In genomic region chr11:117208151-117208673, GRCm38 (mm10) we compare ENCODE assay signal across 11 mouse cellular contexts. TPM values are rescaled to one million over a fixed set of nuclear protein-coding genes. Genes with fewer than 3 reads are reported as not detected.
DNase-seq lines count a peak whose midpoint lies in the region; ATAC-seq and TF ChIP-seq lines count a peak whose summit lies in the region.
"Had no signal": no experiment of that assay in that cellular context is flagged by ENCODE, and none has a peak within 500 bp of the region (broad histone marks: within the 10 kb centered on the region; RNA-seq: fewer than 3 reads in every experiment).

No protein-coding gene starts in this region.

- no peak overlapping the region for H3K9ac ChIP-seq in forebrain, embryonic 15.5 days (replicated peaks)
- H3K9ac ChIP-seq in forebrain, embryonic 11.5 days (ENCODE audit: low read length): no peak overlapping the region
- no peak overlapping the region; the same call in 1 of the 2 replicates for H3K9ac ChIP-seq in limb, embryonic 11.5 days (ENCODE audit: low read length)
- H3K9ac ChIP-seq: forebrain, embryonic 13.5 days; stomach, embryonic 15.5 days had no signal

- no peak overlapping the region for H3K4me3 ChIP-seq in forebrain, embryonic 15.5 days
- no peak overlapping the region for H3K4me3 ChIP-seq in forebrain, embryonic 11.5 days (ENCODE audit: low read depth, low read length)
- no peak overlapping the region for H3K4me3 ChIP-seq in limb, embryonic 11.5 days (ENCODE audit: low read depth, low read length)
- no peak overlapping the region for H3K4me3 ChIP-seq in thymus, adult 2 months (ENCODE audit: control insufficient read depth, insufficient read depth, low read length)
- H3K4me3 ChIP-seq: forebrain, embryonic 13.5 days; stomach, embryonic 15.5 days had no signal

- no peaks in the 10 kb centered on the region for H3K36me3 ChIP-seq in forebrain, embryonic 15.5 days
- H3K36me3 ChIP-seq in forebrain, embryonic 11.5 days (ENCODE audit: control insufficient read depth, insufficient read depth, low read length): no peaks in the 10 kb centered on the region
- H3K36me3 ChIP-seq in limb, embryonic 11.5 days (ENCODE audit: control insufficient read depth, insufficient read depth, low read length): no peaks in the 10 kb centered on the region
- H3K36me3 ChIP-seq in thymus, adult 2 months (ENCODE audit: control insufficient read depth, insufficient read depth, low read length): no peaks in the 10 kb centered on the region
- H3K36me3 ChIP-seq: stomach, embryonic 15.5 days had no signal

- H3K9me3 ChIP-seq in forebrain, embryonic 15.5 days: no peaks in the 10 kb centered on the region
- no peaks in the 10 kb centered on the region for H3K9me3 ChIP-seq in forebrain, embryonic 11.5 days (ENCODE audit: control insufficient read depth, low read length)
- no peaks in the 10 kb centered on the region for H3K9me3 ChIP-seq in limb, embryonic 11.5 days (ENCODE audit: control insufficient read depth, low read length)
- H3K9me3 ChIP-seq: forebrain, embryonic 13.5 days; stomach, embryonic 15.5 days had no signal

- TF ChIP-seq CTCF in thymus, adult 2 months (IDR thresholded peaks at IDR 0.05; ENCODE audit: borderline replicate concordance, control insufficient read depth, extremely low read depth, insufficient read depth, low read length, poor library complexity): no peak

- no peaks in the 10 kb centered on the region for H3K27me3 ChIP-seq in forebrain, embryonic 15.5 days
- H3K27me3 ChIP-seq in forebrain, embryonic 11.5 days (ENCODE audit: control insufficient read depth, insufficient read depth, low read length): no peaks in the 10 kb centered on the region
- no peaks in the 10 kb centered on the region for H3K27me3 ChIP-seq in limb, embryonic 11.5 days (ENCODE audit: control insufficient read depth, insufficient read depth, low read length)
- no peaks in the 10 kb centered on the region for H3K27me3 ChIP-seq in thymus, adult 2 months (ENCODE audit: control insufficient read depth, insufficient read depth, low read length)
- H3K27me3 ChIP-seq: stomach, embryonic 15.5 days had no signal

- peak overlapping the region; percentile 4 for H3K27ac ChIP-seq in forebrain, embryonic 15.5 days (replicated peaks)
- no peak overlapping the region for H3K27ac ChIP-seq in forebrain, embryonic 11.5 days (ENCODE audit: low read depth, low read length)
- 0 out of 2 replicates have a peak overlapping the region, but pooled peaks have one; percentile 12 for H3K27ac ChIP-seq in limb, embryonic 11.5 days (replicated peaks; ENCODE audit: low read depth, low read length)
- H3K27ac ChIP-seq in thymus, adult 2 months (ENCODE audit: control insufficient read depth, insufficient read depth, low read length): no peak overlapping the region
- H3K27ac ChIP-seq: forebrain, embryonic 13.5 days; stomach, embryonic 15.5 days had no signal

- WGBS in forebrain, embryonic 15.5 days: 71% methylated on average over 8 of the region's 8 CpGs
- 87% methylated on average over 8 of the region's 8 CpGs for WGBS in forebrain, embryonic 11.5 days
- 83% methylated on average over 8 of the region's 8 CpGs for WGBS in limb, embryonic 11.5 days
- WGBS in thymus, adult 2 months: 93% methylated on average over 8 of the region's 8 CpGs

- no peak for DNase-seq in forebrain, embryonic 11.5 days (ENCODE audit: low spot score)
- peak; percentile 24 to 26 for DNase-seq in layer of hippocampus, postnatal 36 days
- DNase-seq in layer of hippocampus, postnatal 25 days (ENCODE audit: extremely low spot score in 1 of 2, low spot score in 1 of 2): no peak
- DNase-seq in NIH3T3 (ENCODE audit: low read depth) (peak; percentile 80), MN1 (ENCODE audit: low spot score) (no peak)
- no peak for DNase-seq in limb, embryonic 11.5 days (ENCODE audit: low spot score)
- DNase-seq in thymus, adult 2 months: no peak
- DNase-seq: lung, postnatal 10 days had no signal

- no peak overlapping the region for H3K4me2 ChIP-seq in forebrain, embryonic 15.5 days (replicated peaks)
- no peak overlapping the region for H3K4me2 ChIP-seq in forebrain, embryonic 11.5 days (ENCODE audit: low read depth, low read length, severe bottlenecking)
- H3K4me2 ChIP-seq in limb, embryonic 11.5 days (ENCODE audit: low read depth, severe bottlenecking): no peak overlapping the region
- H3K4me2 ChIP-seq: forebrain, embryonic 13.5 days; stomach, embryonic 15.5 days had no signal

- peaks cover 6% of the 10 kb centered on the region for H3K4me1 ChIP-seq in forebrain, embryonic 15.5 days
- H3K4me1 ChIP-seq in forebrain, embryonic 11.5 days (replicated peaks; ENCODE audit: control insufficient read depth, insufficient read depth, low read length): no peaks in the 10 kb centered on the region
- H3K4me1 ChIP-seq in limb, embryonic 11.5 days (ENCODE audit: control insufficient read depth, insufficient read depth, low read length): peaks cover 11% of the 10 kb centered on the region; the same call in 1 of the 2 replicates
- H3K4me1 ChIP-seq in thymus, adult 2 months (replicated peaks; ENCODE audit: control insufficient read depth, insufficient read depth, low read length): no peaks in the 10 kb centered on the region

- no peak for TF ChIP-seq POLR2A in thymus, adult 2 months (IDR thresholded peaks at IDR 0.05; ENCODE audit: control insufficient read depth, extremely low read depth, insufficient read depth, low read length, poor library complexity)

- ATAC-seq in forebrain, embryonic 15.5 days (replicated peaks): no peak
- ATAC-seq in forebrain, embryonic 11.5 days (replicated peaks; ENCODE audit: low FRiP score): no peak
- ATAC-seq in limb, embryonic 11.5 days (ENCODE audit: insufficient number of reproducible peaks, low FRiP score, low TSS enrichment, low read depth): no peak
- ATAC-seq: forebrain, embryonic 13.5 days had no signal

RNA-seq across cellular contexts. Expression of gene Sept9, which starts 8.8 kb away (rescaled TPM):
- 126 and 128 TPM in 2 replicates for polyA plus RNA-seq in forebrain, embryonic 15.5 days (2015; fragmentation: Nextera tagmentation; extraction: Ambion mirVana)
- 172 and 182 TPM in 2 replicates for polyA plus RNA-seq in forebrain, embryonic 11.5 days (2014; fragmentation: Nextera tagmentation; extraction: Ambion mirVana)
- 100 to 1,000 TPM; 106 to 110 TPM for total RNA-seq in layer of hippocampus, postnatal 36 days (2021)
- 100 to 1,000 TPM; 114 to 119 TPM for total RNA-seq in layer of hippocampus, postnatal 25 days (2021)
- 208 and 226 TPM in 2 replicates for polyA plus RNA-seq in limb, embryonic 11.5 days (2014; fragmentation: Nextera tagmentation; extraction: Ambion mirVana)
- polyA plus RNA-seq in thymus, adult 2 months (2012; rRNA removed): 113 and 139 TPM in 2 replicates

Comparison
In these comparisons a context has a peak if more than half of its experiments do, and no peak if none do; other contexts are left out.
1. H3K27ac ChIP-seq: peak in forebrain, embryonic 15.5 days (single experiment) and limb, embryonic 11.5 days (single experiment); none in forebrain, embryonic 11.5 days (single experiment) and thymus, adult 2 months (single experiment).
2. DNase-seq: peak in layer of hippocampus, postnatal 36 days (2 of 2) and NIH3T3 (single experiment); none in forebrain, embryonic 11.5 days (single experiment), layer of hippocampus, postnatal 25 days (0 of 2), limb, embryonic 11.5 days (single experiment), thymus, adult 2 months (single experiment) and MN1 (single experiment).